Mouse (Mus musculus) kidney, adult 2 months (tissue): ENCODE results near the gene Rph3a.
"Not testable (repeated sequence)": the region's sequence is repeated elsewhere in the genome, so short reads cannot be mapped to it uniquely, and the experiment has no call there.

Source experiments
- CTCF ChIP-seq: fragments of 200-500 bp; conservative IDR thresholded peaks from 2 replicates; pipeline ENCODE4 v1.5.1; 2011; ENCODE audit warnings: low read depth, mild to moderate bottlenecking, control low read depth, low read length, moderate library complexity, mixed read lengths; ENCODE audit not compliant: insufficient read depth, insufficient read length
- POLR2A ChIP-seq: fragments of 200-500 bp; IDR thresholded peaks from one replicate; pipeline ENCODE4 v1.6.1; 2011; ENCODE audit warnings: low read depth, low read length, control low read depth

- TF ChIP-seq CTCF, POLR2A: not testable (repeated sequence)
These were observed 83.6 kb downstream of the Rph3a start for GRCm38 (mm10) chr5:120926311-120926710.
